Mouse (Mus musculus) monocyte, adult 5-6 weeks (primary cell): Measurements from ENCODE around the gene Ndufv3. TPM values are rescaled to one million over a fixed set of nuclear protein-coding genes. Genes with fewer than 3 reads are reported as not detected.

Experiments
- ATAC-seq: fragments of 153-309, 156-312 bp; replicated peaks from 2 replicates; pipeline ENCODE4 v1.8.0; 2017; ENCODE audit warnings: mild to moderate bottlenecking; ENCODE audit not compliant: low TSS enrichment, insufficient number of reproducible peaks, severe bottlenecking, poor library complexity, low FRiP score
- total RNA-seq: library from RNA; stranded (forward); fragments of 200-1000, 200-491, 200-594 nt; gene quantifications from 3 replicates; pipeline ENCODE4 v1.2.3, GENCODE M21; 2017

Ndufv3 gene
- 166 to 246 TPM (median 210 TPM) in 3 replicates for total RNA-seq

DNA sequence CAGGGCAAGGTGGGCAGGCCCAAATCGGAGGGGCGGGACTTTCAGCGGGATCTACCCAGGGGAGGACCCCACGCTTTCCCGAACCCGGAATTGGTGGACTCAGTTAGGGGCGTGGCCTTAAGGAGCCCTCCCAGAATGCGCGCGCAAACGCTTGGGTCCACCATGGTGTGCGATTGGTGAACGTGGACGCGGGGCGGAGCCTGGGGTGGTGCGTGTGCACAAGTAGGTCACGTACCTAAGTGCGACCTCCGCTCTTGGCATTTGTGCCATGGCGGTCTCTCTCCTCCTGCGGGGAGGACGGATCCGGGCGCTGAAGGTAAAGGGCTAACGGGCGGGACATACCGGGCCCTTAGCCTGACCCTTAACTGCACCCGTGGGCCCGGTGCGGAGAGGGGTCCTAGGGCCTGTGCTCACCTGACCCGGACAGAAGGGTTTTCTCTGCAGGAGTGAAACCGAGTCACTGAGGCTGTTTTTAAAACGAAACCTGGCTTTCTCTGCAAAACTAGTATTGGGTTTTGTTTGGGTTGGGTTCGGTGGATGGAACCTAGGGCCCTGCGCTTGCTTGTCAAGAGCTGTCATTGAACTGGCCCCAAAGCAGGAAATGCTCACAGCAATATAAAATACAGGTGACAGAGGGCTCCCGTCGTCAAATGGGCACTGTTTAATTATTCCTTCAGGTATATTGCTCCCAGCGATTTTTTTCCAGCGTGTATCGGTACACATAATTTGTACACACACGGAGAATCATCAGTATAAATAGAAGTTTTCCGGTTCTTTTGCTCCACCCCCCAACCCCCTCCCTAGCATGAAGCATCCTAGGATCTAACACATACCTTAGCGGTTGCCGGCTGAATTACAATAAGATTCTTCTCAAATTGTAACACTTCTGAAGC is at the start of gene Ndufv3, which contains the start of gene Wdr4:
Gene Ndufv3 (plus strand): TSS at position 170 of the 893 bp plus-strand sequence.
Gene Wdr4 (minus strand): TSS at position 35 of the 893 bp plus-strand sequence.
- peak; percentile 99 for ATAC-seq

DNA sequence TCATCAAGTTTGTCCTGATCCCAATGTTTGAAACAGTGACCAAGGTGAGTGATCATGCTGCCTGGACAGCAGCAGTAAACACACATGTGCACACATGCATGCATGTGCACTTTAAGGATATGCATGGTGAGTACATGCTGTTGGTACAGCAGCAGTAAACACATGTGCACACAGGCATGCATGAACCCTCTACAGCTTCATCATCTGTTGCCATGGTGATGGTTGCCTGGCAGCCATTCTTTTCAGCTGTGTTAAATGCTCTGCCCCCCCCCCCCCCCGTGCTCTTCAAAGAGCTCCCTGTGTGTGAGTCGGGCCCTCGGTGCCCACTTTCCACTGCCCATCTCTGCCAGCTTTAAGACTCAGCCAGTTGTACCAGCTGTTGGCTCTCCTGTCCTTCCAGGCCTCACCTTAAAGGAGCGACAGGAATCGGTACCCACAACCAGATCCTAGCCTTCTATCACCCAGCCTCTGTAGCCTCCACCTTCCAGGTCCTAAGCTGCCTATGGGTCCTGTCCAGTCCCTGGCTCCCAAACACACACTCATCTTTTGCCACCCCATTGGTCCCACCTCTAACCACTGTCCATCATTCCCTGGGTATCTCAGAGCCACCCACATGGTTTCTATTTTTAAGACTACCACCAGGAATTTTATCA is 49.0 kb upstream of the Ndufv3 start:
- ATAC-seq: no peak

DNA sequence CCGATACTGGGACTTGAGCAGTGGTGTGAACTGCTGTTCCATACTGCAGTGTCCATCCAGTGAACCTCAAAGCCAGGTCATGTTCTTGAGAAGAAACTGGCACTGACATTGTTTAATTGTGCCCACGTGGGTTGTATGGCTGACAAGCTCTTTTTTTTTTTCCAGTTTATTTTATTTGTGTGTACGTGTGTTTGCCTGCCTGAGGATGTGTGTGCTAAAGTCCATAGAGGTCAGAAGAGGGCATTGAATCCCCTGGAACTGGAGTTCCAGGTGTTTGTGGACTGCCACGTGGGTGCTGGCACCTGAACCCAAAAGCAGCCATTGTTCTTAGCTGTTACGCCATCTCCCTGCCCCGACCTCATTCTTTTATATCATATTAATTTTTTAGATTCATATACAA is 45.5 kb upstream of the Ndufv3 start:
- no peak for ATAC-seq

DNA sequence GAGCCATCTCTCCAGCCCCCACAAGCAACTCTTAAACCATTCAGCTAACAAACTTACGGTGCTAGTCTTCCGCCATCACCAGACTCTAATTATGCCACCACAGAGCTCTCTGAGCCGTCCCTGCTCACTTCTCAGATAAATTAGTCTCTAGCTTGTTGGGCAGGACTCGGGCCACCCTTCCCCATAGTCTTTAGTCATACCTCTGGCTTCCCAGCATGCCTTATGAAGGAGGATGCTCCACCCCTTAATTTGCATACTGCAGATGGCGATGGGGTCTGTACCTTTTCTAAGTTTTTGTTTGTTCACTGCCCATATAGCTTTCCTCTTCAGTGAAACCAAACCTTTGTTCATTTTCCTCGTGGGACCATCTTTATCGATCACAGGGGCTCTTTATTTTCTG is 41.3 kb upstream of the Ndufv3 start:
- no peak for ATAC-seq

DNA sequence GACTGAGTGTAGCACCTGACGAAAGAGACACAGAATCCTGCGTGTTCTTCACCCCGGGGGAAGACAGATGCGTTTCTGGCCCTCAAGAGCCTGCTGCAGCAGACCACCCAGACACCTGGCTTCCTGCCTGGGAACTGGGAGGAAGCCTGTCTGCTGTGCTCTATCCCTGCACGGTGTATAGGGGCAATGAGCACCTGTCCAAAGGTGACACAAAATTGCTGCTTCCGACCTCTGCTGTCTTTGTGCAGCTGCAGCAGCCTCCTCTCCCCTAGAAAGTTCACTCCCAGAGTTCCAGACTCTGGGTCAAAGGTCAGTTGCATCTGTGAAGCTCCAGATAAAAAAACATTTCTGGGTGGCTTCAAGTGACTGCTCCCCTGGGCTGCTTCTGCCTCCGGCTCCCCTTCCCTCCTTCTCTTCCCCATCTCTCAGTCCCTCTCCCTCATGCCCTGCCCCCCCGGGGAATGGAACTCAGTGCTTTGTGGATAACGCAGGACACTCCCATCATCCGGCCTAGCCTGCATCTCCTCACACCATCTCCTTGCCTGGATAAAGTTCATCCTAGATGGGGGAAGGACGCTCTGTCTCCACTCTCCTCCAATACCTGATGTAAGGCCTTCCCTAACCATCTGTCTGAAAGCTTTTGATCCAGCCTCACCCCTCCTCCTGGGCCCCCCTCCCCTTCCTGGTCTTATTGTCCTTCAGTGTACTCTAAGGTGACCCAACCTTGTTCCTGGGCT is 40.6 kb upstream of the Ndufv3 start:
- no peak; the same call in 1 of the 2 replicates for ATAC-seq

DNA sequence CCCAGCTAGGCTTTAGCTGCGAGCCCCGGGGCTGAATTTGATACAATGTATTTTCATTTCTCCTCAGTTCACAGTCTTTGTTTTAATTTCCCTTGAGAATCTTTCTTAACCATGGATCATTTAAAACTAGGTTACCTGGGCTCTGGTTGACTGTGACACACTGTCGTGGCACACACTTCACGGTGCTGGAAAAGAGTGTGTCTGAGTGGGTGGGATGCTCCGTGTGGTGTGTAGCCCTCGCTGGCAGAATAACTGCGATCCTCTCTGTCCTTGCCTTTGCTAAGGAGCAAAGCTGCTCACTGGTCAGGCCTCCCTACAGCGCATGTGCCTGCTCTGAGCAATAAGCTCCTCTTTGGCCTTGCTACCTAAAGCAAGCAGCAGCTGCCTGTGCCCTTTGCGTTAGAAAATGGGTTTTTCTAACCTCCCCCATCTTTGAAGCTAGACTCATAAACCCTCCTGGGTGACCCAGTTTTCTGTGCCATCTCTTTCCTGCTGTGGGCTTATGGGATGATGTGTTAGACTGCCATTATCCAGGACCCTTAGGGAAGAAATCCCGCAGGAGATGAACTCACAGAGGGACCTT is 33.2 kb upstream of the Ndufv3 start:
- ATAC-seq: no peak

DNA sequence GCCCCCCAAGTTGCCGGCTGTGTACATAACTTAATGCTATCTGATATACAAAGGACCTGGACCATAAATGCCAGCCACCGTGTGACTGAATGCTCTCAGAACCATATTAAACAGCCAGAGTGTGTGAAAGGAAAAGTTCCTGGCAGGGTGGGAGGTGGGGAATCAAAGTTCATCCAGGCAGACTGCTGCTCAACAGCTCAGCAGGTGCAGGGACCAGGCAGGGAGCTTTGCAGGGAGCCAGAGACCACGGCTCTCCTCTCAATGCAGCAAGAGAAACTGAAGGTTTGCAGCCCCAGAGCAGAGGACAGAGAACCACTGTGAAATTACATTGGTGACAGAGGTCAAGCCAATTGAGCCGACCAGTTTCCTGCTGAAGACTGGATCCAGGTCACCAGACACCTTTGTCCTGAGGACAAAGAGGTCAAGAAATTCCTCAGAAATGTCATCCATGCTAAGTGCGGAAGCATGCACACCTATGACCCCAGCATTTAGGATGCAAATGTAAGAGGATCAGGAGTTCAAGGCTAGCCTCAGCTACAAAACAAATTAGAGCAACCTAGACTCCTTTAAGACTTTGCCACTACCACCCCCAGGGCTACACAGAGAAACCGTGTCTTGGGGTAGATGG is 32.4 kb upstream of the Ndufv3 start:
- ATAC-seq: no peak

DNA sequence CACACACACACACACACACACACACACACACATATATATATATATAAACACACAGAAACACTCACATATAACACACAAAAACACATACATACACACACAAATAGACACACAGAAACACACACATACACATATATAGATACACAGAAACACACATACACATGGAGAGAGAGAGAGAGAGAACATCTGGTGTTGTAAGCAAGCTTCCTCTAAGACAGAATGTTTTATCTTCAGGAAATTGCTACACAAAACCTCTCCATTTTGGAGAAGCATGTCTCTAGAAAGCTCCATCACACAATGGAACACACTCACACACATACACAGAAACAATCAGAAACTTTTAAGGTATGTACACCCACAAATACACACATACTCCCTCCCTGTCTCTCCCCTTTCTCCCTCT is 28.6 kb upstream of the Ndufv3 start:
- no peak for ATAC-seq

DNA sequence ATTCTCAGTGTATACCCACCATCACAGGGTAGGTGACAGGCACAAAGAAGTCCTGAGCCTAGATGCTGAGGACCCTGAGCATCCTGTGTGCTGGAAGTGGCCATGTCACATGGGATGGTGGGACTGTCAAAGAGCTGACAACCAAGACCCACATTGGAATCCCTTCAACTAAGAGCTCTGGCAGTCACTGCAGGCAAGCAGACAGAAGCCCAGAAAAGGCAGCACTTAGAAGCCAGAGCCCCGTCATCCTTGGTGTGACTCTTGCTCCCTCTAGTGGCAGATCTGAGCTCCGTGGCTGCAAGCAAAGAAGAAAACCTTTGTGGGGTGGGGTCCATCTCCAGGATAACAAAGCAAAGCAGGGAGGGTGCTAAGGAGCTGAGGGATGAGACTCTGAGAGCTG is 27.5 kb upstream of the Ndufv3 start:
- ATAC-seq: peak; percentile 65

DNA sequence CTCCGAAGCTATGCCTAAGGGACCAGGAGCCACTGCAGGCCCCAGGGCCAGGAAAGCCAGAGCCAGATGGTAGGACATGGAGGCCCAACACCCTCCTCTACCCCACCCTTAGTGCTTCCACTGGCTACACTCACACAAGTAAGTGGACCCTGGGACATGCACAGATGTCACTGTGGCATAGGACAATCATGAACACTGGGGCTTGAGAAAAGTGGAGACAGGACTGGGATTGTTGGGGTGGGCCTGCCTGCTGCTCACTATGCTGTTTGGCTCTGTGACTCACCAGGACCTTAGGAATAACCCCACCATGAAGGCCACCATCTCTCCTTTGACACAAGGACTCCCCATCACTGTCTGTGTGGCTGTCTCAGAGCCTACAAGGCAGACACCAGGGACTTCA is 24.9 kb upstream of the Ndufv3 start:
- no peak for ATAC-seq

DNA sequence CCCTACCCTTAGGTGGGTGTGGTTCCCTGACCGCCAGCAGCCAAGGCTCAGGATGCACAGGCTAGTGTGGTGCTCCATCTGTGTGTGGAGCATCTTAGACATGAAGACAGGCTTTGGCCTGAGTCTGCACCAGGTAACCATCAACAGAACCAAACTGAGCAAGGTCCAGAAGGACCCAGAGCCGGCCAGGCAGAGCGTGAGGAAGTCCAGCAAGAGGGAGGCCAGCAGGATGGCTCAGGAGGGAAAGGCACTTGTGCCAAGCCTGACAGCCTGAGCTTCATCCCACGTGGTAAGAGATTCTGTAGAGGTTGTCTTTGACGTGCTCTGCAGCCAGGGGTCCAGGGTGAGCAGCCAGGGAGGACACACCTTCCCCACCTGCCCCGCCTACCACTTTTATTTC is 22.2 kb upstream of the Ndufv3 start:
- no peak for ATAC-seq

DNA sequence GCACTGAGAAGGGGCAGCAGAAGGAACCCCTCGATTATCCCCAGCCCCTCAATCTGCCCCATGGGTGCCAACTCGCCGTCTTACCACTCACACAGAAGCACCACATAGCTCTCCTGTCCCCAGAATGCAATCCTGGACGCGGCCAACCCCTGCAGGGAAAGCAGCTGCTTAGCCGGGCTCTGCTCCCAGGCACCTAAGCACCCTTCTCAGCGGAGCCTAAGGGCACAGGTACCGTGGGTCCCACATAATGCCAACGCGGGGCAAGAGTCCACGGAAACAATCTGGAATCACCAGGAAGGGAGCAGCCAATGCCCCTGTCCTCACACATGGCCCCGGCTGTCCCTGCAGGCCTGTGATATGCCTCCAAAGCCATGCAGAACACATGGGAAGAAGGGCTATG is 20.2 kb upstream of the Ndufv3 start:
- no peak for ATAC-seq

DNA sequence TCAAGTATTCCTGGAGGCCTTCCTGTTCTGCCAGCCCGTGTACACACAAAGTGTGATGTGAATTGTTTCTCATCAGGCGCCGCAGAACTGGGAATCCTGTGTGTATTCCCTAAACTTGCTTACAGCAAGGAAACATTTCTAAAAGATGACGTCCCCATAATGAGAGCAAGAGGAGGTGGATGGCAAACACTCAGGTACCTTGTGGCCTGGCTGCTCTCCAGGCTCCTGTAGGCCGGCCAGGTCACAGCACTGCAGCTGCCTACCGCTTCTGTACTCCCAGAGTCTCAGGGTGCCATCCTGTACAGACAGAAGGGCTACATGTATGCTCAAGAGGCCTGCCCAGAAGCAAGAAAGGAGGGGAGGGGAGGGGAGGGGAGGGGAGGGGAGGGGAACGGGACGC is 19.5 kb upstream of the Ndufv3 start:
- ATAC-seq: no peak

DNA sequence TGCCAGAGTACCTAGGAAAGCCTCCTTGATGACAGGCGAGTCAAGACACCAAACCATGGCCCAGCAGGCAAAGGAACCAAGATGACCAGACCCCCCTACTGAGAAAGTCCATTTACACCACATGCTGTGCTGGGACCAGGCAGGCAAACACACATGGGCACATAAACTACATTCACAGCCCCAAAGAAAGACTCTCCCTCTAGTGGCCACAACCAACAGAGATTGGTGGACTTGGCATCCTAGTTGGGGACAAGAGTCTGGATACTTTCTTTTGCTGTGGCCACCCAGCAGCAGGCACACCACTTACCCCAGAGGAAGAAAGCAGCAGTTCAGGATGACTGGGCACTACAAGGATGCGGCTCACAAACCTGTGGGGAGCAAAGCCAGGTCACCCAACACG is 19.0 kb upstream of the Ndufv3 start:
- ATAC-seq: no peak

DNA sequence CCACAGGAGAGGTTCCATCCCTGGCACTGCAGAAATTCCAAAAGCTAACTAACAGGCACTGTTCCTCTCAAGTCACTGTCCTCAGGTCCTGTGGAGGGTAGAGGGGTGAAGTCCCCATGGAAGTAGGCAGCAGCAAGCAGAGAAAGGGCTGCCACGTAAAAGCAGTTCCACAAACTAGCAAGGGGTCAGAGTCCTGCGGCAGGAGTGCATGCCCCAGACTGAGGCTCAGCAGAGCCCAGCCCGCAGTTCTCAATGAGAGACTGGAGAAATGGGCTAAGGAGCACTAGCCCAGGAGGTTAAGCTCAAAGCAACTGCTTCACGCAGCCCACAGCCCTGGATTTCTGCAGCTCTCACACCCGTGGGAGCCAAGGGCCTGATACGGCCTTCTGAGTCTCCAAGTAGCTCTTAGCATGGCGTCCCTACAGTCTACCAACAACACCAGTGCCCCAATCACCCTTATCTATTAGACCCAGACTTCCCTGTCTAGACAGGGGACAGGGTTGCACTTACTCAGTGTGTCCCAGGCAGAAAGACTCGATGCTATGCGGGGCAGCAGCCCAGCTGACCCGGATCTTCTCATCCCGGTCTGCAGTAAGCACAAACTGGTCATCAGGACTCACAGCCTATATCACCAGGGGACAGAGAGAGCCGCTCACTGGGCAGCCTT is 17.5 kb upstream of the Ndufv3 start:
- ATAC-seq: no peak

DNA sequence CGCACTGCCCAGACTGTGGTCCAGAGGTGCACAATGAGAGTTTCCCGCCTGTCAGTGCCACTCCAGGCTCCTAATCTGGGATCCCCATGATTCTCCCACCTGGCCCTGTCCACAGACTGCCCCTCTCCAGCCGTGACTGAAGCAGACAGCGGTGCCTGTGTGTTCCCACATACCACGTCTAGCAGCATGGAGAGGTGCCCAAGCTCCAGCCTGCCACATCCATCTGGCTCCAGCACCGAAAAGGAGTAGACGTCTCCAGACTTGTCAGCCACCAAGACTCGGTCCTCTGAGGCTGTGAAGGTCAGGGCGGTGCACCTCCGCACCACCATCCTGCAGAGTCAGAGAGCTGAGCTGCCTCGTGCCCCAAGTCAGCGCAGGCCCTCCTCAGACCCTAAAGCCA is 16.6 kb upstream of the Ndufv3 start:
- ATAC-seq: no peak

DNA sequence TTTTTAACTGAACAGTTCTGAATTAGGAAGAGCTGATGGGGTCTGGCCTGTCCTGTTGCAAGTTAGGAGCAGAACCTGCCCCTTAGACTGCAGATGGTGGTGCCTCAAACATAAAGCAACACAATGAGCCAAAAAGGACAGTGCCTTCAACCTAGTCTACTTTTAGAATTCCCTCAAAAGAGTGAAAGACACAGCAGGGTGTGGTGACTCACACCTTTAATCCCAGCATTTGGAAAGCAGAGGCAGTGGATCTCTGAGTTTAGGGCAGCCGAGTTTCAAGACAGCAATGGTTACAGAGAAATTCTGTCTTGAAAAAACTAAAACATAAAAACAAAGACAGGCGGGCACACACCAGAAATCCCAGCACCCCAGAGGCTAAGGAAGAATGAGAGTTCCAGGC is 16.0 kb upstream of the Ndufv3 start:
- no peak for ATAC-seq

DNA sequence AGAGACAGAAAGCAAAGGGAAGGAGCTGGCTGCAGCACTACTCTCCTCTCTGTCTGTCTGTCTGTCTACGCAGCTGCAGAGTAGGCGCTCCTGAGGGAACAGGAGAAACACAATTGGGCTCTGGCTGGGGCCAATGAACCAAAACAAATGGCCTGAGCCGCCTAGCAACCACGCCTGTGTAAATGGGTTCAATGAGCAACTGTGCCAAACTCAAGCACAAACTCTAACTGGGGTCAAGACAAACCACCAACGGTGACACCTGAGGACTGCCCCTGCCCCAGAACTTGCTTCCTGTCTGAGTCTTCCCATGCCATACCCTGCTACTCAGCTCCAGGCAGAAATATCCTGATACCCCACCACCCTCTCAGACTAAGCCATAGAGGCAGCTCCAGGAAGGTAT is 14.9 kb upstream of the Ndufv3 start:
- ATAC-seq: no peak
